Mouse (Mus musculus) CH12.LX (cell line): ENCODE measurements around the gene Syt2. TPM values are rescaled to one million over a fixed set of nuclear protein-coding genes. Genes with fewer than 3 reads are reported as not detected.

Source experiments
- DNase-seq: peaks from one replicate; pipeline ENCODE4 v3.0.0-alpha.2; 2013; ENCODE audit errors: extremely low read depth
- H3K27ac ChIP-seq: 2 replicates; pipeline ENCODE4 v1.5.1; 2012; ENCODE audit warnings: low read depth, mild to moderate bottlenecking, control low read depth, moderate library complexity; ENCODE audit not compliant: insufficient read depth
- H3K27me3 ChIP-seq: replicated peaks from 2 replicates; pipeline ENCODE3; 2012; ENCODE audit warnings: inconsistent platforms
- H3K36me3 ChIP-seq, 2 experiments: replicated peaks in 1 of 2; 2 replicates each; pipeline versions ENCODE3 to v1.6.1; 2012; ENCODE audit warnings: inconsistent platforms in 1 of 2, low read length in 1 of 2, mild to moderate bottlenecking in 1 of 2, mixed read lengths in 1 of 2, moderate library complexity in 1 of 2; ENCODE audit not compliant: control insufficient read depth in 1 of 2, insufficient read depth in 1 of 2
- H3K4me1 ChIP-seq, 2 experiments: 2 replicates each; pipeline ENCODE4 v1.6.1; 2012; ENCODE audit warnings: inconsistent platforms in 1 of 2, moderate library complexity in 1 of 2; ENCODE audit not compliant: insufficient read depth in 2 of 2, control insufficient read depth in 1 of 2
- H3K4me2 ChIP-seq: 2 replicates; pipeline ENCODE4 v1.6.1; 2012; ENCODE audit warnings: low read depth, mild to moderate bottlenecking, control low read depth; ENCODE audit not compliant: poor library complexity, insufficient read depth, severe bottlenecking
- H3K4me3 ChIP-seq, 3 experiments: fragments of 150-350 bp in 1 of 3; sonication (generic) in 1 of 3; replicated peaks in 1 of 3; 2 replicates each; pipeline versions ENCODE3 to v1.5.1; 2011 to 2012; ENCODE audit warnings: low read depth in 2 of 3, low read length in 2 of 3, mild to moderate bottlenecking in 2 of 3, moderate library complexity in 2 of 3, control low read depth in 1 of 3, improper control_type of control experiment in 1 of 3, inconsistent platforms in 1 of 3, mixed read lengths in 1 of 3; ENCODE audit not compliant: poor library complexity in 1 of 3
- H3K79me2 ChIP-seq: replicated peaks from 2 replicates; pipeline ENCODE4 v1.6.1; 2012; ENCODE audit warnings: mild to moderate bottlenecking, moderate library complexity; ENCODE audit not compliant: control insufficient read depth, poor library complexity, insufficient read depth, severe bottlenecking; ENCODE audit errors: extremely low read depth
- H3K9ac ChIP-seq: 2 replicates; pipeline ENCODE4 v1.6.1; 2012; ENCODE audit warnings: low read depth, mild to moderate bottlenecking, control low read depth, moderate library complexity; ENCODE audit not compliant: insufficient read depth
- H3K9me3 ChIP-seq: replicated peaks from 2 replicates; pipeline ENCODE3; 2012; ENCODE audit warnings: low read length, inconsistent platforms, mixed read lengths
- CHD1 ChIP-seq: IDR thresholded peaks from 2 replicates; pipeline ENCODE4 v1.6.1; 2012; ENCODE audit warnings: low read depth, low read length, improper control_type of control experiment, inconsistent platforms
- CTCF ChIP-seq, 2 experiments: IDR thresholded peaks in 1 of 2; conservative IDR thresholded peaks in 1 of 2; 2 replicates each; pipeline ENCODE4 v1.5.1; 2011 to 2012; ENCODE audit warnings: low read depth in 2 of 2, low read length in 2 of 2, improper control_type of control experiment in 1 of 2, inconsistent platforms in 1 of 2, mild to moderate bottlenecking in 1 of 2, moderate library complexity in 1 of 2
- IRF4 ChIP-seq: IDR thresholded peaks from 2 replicates; pipeline ENCODE4 v1.6.1; 2014; ENCODE audit warnings: low read depth, mild to moderate bottlenecking, inconsistent platforms, low read length, improper control_type of control experiment
- JUN ChIP-seq: IDR thresholded peaks from 2 replicates; pipeline ENCODE4 v1.6.1; 2011; ENCODE audit warnings: low read depth, mild to moderate bottlenecking, low read length, improper control_type of control experiment, moderate library complexity; ENCODE audit not compliant: insufficient read depth
- KAT2A ChIP-seq: IDR thresholded peaks from 2 replicates; pipeline ENCODE4 v1.6.1; 2012; ENCODE audit warnings: low read length, improper control_type of control experiment, inconsistent platforms; ENCODE audit not compliant: insufficient replicate concordance
- MAX ChIP-seq: IDR thresholded peaks from 2 replicates; pipeline ENCODE4 v1.6.1; 2011; ENCODE audit warnings: low read length, improper control_type of control experiment
- POLR2A ChIP-seq: IDR thresholded peaks from 2 replicates; pipeline ENCODE4 v1.6.1; 2011; ENCODE audit warnings: low read depth, mild to moderate bottlenecking, improper control_type of control experiment, low read length
- RAD21 ChIP-seq: IDR thresholded peaks from 2 replicates; pipeline ENCODE4 v1.6.1; 2011; ENCODE audit warnings: low read depth, mild to moderate bottlenecking, low read length, improper control_type of control experiment, moderate library complexity
- RCOR1 ChIP-seq: conservative IDR thresholded peaks from 2 replicates; pipeline ENCODE4 v1.6.1; 2012; ENCODE audit warnings: low read depth, mild to moderate bottlenecking, inconsistent platforms, low read length, improper control_type of control experiment
- TCF12 ChIP-seq: IDR thresholded peaks from 2 replicates; pipeline ENCODE4 v1.6.1; 2014; ENCODE audit warnings: low read depth, mild to moderate bottlenecking, inconsistent platforms, low read length, improper control_type of control experiment
- UBTF ChIP-seq: IDR thresholded peaks from 2 replicates; pipeline ENCODE4 v1.6.1; 2012; ENCODE audit warnings: low read depth, mild to moderate bottlenecking, inconsistent platforms, low read length, improper control_type of control experiment, moderate library complexity
- dilution Hi-C: fragments of 300-500 bp; cut with MboI; formaldehyde crosslinking; loops from 2 replicates; pipeline ENCODE4 v1.14.3; 2020; ENCODE audit warnings: low sequenced_read_pairs; ENCODE audit not compliant: extremely low pct_unique_long_range_greater_than_20kb, extremely low pct_ligation_motif_present
- in situ Hi-C: fragments of 300-500 bp; cut with MboI; formaldehyde crosslinking; loops from 3 replicates; pipeline ENCODE4 v1.14.3; 2019; ENCODE audit warnings: low sequenced_read_pairs, low pct_ligation_motif_present, low pct_unique_long_range_greater_than_20kb, mixed read lengths
- polyA plus RNA-seq: library from polyadenylated mRNA; unstranded; fragments of >175 nt; gene quantifications from 2 replicates; pipeline ENCODE4 v1.2.1, GENCODE M21; 2012; ENCODE audit warnings: low read depth; ENCODE audit not compliant: insufficient read length
- total RNA-seq, 2 experiments: library from RNA; depleted of rRNA; stranded (reverse); fragments of 300-350 nt in 1 of 2; fragments of >200 nt in 1 of 2; gene quantifications; 2 replicates each; pipeline ENCODE4 v1.2.3; 2012 to 2014

The Syt2 gene
- total and polyA plus RNA-seq, 3 experiments, result not detected

GRCm38 (mm10) chr1:134643702-134644101, 2.8 kb upstream of the Syt2 start:
- no peak for DNase-seq
- Histone ChIP-seq H3K27ac (no peak overlapping the region), H3K4me3 (no peak overlapping the region), H3K9ac (no peak overlapping the region)
- no peak for TF ChIP-seq POLR2A
- no peak for TF ChIP-seq RCOR1
- no peak for TF ChIP-seq UBTF
- TF ChIP-seq KAT2A, result no peak
- TF ChIP-seq CTCF (conservative IDR thresholded peaks at IDR 0.05 in 1 of 2, IDR thresholded peaks at IDR 0.05 in 1 of 2; ENCODE audit: low read depth in 2 of 2, low read length in 2 of 2), result no peak
- no peak for TF ChIP-seq TCF12
- no peak for TF ChIP-seq CHD1
- TF ChIP-seq JUN, result no peak
- no peak for TF ChIP-seq RAD21
- TF ChIP-seq, all 38 proteins: peak for 0
- dilution Hi-C loops, result no loop called here
- Histone ChIP-seq H3K36me3 (no peaks in the 10 kb centered on the region), H3K79me2 (no peaks in the 10 kb centered on the region), H3K9me3 (no peaks in the 10 kb centered on the region), H3K4me2 (no peak overlapping the region), H3K4me1 (no peaks in the 10 kb centered on the region), H3K27me3 (peaks cover 78% of the 10 kb centered on the region)
- in situ Hi-C loops, result no loop called here

- H3K4me1 ChIP-seq, result no peaks in the 10 kb centered on the region
- no peaks in the 10 kb centered on the region for H3K36me3 ChIP-seq
- in situ Hi-C loops, result no loop called here
- no peaks in the 10 kb centered on the region for H3K9me3 ChIP-seq
- no peaks in the 10 kb centered on the region for H3K79me2 ChIP-seq
- peaks cover 89% of the 10 kb centered on the region for H3K27me3 ChIP-seq
- TF ChIP-seq TCF12 (no peak), IRF4 (no peak)
- no peak overlapping the region for H3K4me3 ChIP-seq
- H3K4me2 ChIP-seq, result no peak overlapping the region
- DNase-seq, result no peak
- H3K27ac ChIP-seq, result no peak overlapping the region
- H3K9ac ChIP-seq, result no peak overlapping the region
- dilution Hi-C loops, result no loop called here
These were observed 873 bp upstream of the Syt2 start for GRCm38 (mm10) chr1:134645408-134646200.

- Histone ChIP-seq H3K4me1 (no peaks in the 10 kb centered on the region), H3K4me3 (no peak overlapping the region), H3K9ac (no peak overlapping the region), H3K27ac (no peak overlapping the region), H3K4me2 (no peak overlapping the region), H3K9me3 (no peaks in the 10 kb centered on the region), H3K79me2 (no peaks in the 10 kb centered on the region), H3K36me3 (no peaks in the 10 kb centered on the region), H3K27me3 (peaks cover 88% of the 10 kb centered on the region)
- dilution Hi-C loops (no loop called here), in situ Hi-C loops (no loop called here)
- no peak for TF ChIP-seq MAX
- no peak for DNase-seq
These were observed 446 bp downstream of the Syt2 start for GRCm38 (mm10) chr1:134646963-134647282.
